Mouse (Mus musculus) skeletal muscle tissue, adult 2 months (tissue): ENCODE measurements around the gene Camkk1.

ENCODE experiments used
- DNase-seq: peaks from one replicate; pipeline ENCODE4 v3.0.0-alpha.2; 2012; ENCODE audit warnings: low read depth, low spot score

Gene Camkk1

DNA sequence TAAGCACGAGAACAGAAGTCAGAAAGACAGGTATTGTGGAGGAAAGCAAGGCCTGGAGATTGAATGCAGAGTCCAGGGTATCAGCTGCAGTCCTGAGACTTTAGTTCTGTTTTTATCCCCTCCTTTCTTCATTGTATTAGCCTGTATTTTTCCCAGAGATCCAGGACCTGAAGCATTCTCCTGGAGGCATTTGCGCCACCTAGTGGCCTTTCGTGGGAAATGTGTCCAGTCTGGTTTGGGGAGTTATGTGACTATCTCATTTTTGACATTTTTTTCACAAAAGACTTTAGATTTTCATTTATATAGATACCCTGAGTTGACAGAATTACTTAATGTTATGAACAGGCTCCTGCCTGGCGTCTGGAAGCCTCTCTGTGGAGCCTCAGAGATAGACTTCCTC lies 30.5 kb downstream of the Camkk1 start:
- peak; percentile 49 for DNase-seq

DNA sequence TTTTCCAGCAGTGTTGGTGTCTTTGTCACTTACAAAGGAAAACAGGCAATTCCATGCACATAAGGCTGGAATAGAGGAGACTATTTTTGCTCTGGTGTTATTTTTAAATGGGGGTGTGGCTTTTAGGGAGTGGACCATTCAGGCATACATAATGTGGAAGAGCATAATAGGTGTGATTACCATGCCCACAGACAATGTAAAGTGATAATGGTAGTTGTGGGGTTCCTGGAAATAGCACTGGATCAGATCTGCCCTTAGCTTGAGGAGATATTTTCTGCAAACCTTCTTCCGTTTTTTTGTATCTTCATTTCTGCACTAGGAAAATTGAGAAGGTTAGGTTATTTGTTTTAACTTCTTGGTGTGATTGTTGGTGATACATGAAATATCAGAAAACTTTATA lies 34.0 kb downstream of the Camkk1 start:
- DNase-seq = no peak

DNA sequence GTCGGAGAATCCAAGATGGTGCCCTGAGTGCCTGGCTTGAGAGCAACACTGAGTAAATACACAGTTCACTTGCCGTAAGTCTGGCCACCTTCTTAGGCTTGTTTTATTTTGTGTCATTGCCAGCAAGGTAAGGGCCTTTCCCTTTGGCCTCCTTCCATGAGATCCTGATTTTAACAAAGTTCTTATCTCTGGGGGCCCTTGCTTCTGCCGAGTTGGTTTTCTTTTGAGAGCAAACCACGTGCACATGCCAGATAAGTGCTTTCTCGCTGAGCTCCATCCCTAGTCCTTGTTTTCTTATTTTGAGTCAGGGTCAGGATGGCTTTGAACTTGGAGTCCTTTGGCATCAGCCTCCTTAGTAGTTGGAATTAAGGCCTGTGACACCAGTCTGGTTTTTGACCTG lies 38.9 kb downstream of the Camkk1 start:
- DNase-seq = no peak

DNA sequence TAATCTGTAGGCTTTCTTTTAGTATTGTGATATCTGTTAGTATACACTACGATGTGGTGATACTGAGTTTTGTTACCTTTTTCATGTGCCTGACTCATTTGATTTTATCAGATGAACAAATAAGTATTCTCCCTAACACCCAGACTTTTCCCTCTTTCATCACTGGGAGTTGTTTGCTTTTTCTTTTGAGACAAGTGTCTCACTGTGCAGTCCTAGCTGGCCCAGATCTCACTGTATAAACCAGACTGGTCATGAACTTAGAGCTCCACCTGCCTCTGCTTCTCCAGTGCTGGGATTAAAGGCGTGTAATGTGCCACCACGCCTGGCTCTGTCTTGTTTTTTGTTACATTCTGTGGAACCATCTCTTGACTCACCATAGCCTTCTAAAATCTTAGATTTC lies 40.8 kb downstream of the Camkk1 start:
- no peak for DNase-seq

DNA sequence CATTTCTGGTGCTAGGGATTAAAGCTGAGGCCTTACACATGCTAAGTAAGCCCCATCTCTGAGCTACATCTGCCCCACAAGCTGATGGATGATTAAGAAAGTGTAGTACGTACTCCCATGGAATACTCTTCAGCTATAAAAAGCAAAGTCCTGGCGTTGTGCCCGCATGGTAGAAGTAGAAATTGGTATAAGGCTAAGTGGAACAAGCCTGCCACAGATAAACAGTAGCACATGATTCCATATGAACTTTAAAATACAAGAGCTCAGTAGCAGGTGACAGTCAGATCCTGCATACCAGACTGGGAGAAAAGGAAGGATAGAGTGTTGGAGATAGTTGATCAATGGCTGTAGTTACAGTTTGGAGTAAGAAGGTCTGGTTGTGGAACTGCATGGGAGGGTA lies 42.6 kb downstream of the Camkk1 start:
- no peak for DNase-seq

DNA sequence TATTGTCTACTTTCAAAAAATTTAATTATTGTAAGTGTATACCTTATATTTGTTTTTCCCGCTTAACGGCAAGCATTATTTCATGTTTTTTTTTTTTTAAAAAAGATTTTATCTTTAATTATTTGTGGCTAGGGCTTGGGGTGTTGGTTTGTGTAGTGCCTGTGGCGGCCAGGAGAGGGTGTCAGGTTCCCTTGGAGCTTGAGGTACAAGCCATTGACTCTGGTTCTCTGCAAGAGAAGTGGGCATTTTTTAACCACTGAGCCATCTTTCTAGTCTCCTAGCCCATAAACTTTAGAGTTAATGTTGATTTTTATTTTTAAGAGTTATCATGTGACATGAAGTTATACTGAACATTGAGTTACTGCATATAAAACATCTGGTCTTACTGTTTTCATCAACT lies 53.0 kb downstream of the Camkk1 start:
- DNase-seq = no peak

DNA sequence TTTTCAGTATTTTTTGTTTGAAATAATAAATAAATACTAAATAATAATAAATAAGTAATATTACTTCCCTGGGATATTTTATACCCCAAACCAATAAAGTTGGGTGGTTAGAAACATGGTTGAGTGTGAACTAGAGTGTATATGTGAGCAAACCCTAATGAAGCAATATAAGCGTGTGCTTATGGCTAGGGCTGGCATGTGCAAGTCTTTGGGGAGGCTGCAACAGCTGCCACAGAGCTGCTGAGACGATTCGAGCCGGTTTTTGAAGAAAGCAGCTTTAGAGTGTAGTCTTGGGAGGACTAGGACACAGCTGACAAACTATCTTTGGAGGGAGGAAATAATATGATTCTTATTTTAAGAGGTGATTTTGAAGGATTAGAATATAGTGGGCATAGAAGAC lies 57.5 kb downstream of the Camkk1 start:
- no peak for DNase-seq

DNA sequence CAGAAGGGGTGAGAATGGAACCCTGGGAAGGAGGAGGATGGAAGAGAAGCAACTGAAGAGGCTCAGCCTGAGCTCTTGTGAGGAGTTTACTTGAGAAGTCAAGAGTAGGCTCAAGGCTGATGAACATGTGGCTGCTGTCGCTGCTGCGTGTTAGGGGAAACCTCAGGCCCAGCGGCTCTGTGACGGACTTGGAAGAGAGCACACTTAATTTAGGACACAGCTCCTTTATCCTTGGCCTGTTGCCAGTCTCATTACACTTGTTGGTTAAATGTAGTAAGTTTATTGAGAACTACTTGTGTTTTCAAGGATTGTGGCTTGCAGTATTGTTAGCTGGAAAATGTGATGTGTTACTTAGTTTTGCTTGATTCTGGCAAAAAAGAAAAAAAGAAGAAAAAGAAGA lies 57.9 kb downstream of the Camkk1 start:
- DNase-seq = no peak

DNA sequence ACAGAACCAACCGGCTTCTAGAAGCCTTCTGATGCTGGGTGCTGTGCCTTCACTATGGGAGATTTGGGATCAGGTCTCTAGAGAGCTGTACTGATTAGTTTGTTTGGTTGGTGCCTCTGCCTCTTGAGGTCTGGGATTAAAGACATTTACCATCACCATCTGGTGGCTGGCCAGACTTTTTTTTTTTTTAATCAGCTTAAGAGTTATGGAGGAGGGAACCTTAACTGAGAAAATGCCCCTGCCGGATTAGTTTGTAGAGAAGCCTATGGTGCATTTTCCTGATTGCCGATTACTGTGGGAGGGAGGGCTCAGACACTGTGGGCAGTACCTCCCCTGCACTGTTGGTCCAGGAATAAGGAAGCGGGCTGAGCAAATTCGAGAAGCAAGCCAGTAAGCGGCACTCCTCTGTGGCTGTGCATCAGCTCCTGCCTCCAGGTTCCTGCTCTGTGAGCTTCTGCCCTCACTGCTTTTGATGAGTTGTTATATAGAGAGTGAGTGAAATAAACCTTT lies 58.5 kb downstream of the Camkk1 start:
- DNase-seq = no peak

DNA sequence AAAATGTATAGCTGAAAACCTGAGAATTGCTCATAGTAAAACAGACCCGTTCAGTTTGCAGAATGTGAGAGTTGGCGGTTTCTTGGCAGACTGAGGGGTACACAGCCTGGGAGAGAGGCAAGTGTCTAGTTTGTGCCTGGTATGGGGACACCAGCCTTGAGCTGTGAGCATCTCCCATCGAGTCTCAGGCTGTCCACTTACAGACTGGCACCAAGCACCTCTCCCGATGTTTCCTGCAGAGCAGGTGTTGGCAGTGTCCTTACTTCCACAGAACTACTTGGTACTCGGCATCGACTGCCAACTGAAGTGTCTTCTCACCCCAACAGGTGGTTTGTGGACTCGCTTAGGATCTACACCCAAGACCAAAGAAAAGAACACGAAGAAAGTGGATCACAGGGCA lies 59.8 kb downstream of the Camkk1 start:
- no peak for DNase-seq

DNA sequence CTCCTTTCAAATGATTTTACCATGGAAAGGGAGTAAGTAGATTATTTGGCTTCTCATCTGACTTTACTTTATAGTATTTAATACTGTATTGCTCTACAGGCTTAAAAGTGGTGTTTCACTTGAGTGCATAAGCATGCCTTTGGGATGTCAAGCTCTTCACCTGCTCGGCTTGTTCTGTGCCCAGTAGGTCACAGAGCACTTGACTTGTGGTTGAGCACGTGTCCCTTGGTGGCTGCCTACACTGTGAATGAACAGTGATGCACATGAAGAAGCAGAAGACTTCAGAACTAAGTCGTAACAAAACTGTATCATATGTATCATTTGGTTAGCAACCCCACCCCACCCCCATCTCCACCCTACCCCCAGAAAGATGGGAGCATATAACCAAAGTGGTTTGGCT lies 61.5 kb downstream of the Camkk1 start:
- no peak for DNase-seq

DNA sequence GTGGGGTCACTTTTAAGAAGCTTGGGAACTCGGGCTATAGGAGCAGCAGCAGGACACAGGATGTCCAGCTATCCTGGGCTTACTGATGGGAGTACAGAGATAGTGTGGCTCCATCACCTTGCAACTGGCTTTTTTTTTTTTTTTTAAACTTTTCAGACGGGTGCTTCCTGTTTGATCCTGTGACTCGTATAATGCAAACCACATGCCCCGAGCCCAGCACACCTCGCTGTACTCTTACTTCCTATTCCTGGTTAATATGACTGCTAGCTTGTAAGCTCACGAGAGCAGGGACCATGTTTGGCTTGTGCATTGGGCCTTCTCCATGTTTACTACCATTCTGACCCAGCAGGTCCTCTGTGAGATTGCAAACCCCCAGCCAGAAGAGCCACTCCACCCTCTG lies 65.5 kb downstream of the Camkk1 start:
- no peak for DNase-seq

DNA sequence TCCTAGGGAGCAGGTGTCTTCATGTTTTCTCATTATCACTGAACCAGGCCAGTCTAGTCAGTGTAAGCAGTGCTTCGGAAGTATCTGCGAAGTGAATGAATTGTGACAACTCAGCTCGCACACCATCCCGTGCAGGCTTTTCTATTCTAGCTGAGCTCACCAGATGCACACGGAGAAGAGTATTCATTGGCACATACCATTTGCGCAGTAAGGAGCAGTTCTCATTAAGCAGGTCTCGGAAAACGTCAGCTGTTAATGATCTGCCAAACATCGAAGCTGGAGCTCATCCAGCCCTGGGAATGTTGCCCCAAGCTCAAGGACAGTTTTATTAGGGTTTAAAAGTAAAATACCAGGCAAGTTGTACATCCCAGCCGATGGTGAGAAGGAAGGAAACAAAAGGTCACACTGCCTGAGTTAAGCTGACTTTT lies 66.0 kb downstream of the Camkk1 start:
- DNase-seq = no peak

DNA sequence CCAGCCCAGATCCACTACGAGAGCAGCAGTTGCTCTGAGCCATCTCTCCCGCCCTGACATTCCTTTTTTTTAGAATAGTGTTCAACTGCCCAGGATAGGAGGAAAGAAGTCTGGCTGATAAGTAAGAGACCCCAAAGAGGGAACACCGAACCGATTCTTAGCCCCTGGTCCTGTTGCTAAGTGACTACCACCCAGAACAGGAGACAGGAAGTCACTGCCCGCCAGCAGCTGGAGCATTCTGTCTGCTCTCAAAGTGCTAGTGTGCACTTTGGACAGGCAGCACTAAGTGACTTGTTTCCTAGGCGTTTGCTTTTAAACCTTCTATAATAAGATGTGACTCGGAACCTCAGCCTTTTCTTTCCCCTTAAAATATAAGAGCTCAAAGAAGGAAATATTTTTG lies 66.6 kb downstream of the Camkk1 start:
- no peak for DNase-seq

DNA sequence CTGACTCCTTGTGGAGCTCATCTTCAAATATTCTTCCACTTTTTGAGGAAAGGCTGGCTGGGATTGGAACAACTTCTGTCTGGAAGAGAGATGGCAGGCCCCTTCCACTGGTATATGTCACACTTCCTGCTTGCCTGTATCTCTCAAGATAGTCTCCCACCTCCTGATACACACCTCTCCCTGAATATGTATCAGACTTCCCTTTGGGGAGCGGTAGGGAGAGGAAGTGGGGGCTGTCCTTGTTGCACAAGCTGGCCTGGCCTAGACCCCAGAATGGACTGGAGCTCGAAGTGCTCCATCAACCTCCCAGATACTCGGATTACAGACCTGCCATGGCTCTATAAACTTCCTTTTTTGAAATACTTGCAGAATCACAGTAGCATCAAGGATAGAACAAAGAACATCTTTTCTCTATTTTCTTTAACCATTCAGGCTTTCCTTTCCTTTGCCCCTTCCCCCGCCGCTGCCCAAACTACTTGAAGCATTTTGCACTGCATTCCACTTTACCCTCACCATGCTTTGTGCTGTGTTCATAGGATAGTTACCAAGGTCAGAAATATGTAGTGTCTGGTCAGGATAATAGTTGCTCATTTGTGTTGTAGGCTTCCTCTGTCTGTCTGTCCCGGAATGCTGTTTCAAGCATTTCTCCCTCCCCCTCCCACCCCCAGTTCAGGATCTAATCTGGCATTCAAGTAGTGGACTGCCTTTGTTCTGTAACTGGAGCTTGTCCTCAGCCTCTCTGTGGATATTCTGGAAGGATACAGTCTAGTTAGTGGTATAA lies 69.1 kb downstream of the Camkk1 start:
- DNase-seq = no peak

DNA sequence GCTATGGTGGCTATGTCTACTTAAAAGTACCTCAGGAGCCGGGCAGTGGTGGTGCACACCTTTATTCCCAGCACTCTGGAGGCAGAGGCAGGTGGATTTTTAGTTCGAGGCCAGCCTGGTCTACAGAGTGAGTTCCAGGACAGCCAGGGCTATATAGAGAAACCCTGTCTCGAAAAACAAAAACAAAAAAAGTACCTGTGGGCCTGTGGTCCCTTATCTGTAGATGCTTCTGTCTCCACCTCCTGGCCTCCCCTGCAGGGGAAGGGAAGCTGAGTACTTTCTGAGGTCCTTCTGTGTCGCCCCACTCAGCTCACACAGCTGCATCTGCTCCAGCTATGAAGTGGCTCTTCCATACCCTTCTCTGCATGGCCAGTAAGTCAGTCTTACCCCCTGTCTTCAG lies 71.5 kb downstream of the Camkk1 start, which contains the start of gene Itgae:
TSS of gene Itgae (plus strand) at position 301 of the 400 bp plus-strand sequence.
- no peak for DNase-seq

DNA sequence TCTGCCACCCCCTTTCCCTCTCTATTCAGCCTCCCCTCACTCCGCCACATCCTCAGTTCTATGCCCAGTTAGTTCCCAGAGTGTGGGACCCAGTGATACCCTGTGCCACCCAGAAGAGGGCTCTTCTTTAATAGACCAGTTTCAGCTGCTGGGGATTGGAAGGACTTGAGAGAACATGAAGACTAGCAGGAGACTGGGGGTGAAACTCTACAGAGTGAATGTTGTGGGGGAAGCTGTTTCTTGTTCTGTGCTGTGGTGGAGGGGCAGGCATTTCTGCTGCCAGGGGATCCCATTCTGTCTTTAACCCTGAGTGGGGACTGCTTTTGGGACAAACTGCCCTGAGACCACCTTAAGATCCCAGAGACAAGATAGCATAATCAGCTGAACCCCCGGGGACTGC lies 72.0 kb downstream of the Camkk1 start:
- no peak for DNase-seq
